Mouse (Mus musculus): Measurements from ENCODE around the gene Evi2. TPM values are rescaled to one million over a fixed set of nuclear protein-coding genes. Genes with fewer than 3 reads are reported as not detected.

Evi2 gene
- polyA plus RNA-seq, 1 experiment from 2014 or later = 0.61 TPM

GRCm38 (mm10) chr11:79566947-79567346, 36.6 kb upstream of the Evi2 start:
- Histone ChIP-seq H3K9me3 (ENCODE audit: low read length) (no peaks in the 10 kb centered on the region), H3K4me2 (replicated peaks; ENCODE audit: low read depth, low read length) (no peak overlapping the region), H3K27ac (ENCODE audit: low read length) (no peak overlapping the region), H3K36me3 (ENCODE audit: insufficient read depth, low read length) (peaks cover 43% of the 10 kb centered on the region), H3K27me3 (replicated peaks; ENCODE audit: insufficient read depth, low read length) (no peaks in the 10 kb centered on the region), H3K9ac (replicated peaks; ENCODE audit: low read depth) (no peak overlapping the region), H3K4me1 (ENCODE audit: insufficient read depth, low read depth, low read length) (no peaks in the 10 kb centered on the region), H3K4me3 (ENCODE audit: low read depth, low read length) (no peak overlapping the region)
- no peak for DNase-seq (ENCODE audit: low spot score)
- WGBS = 48% methylated on average over 1 of the region's 1 CpGs
- no peak for TF ChIP-seq CTCF (IDR thresholded peaks at IDR 0.05)
- no peak for TF ChIP-seq EP300 (IDR thresholded peaks at IDR 0.05)
- ATAC-seq = no peak

GRCm38 (mm10) chr11:79563493-79563892, 33.1 kb upstream of the Evi2 start:
- no peaks in the 10 kb centered on the region for H3K9me3 ChIP-seq (ENCODE audit: low read length)
- TF ChIP-seq EP300 (IDR thresholded peaks at IDR 0.05) (no peak), CTCF (IDR thresholded peaks at IDR 0.05) (no peak)
- 88% methylated on average over 7 of the region's 7 CpGs for WGBS
- H3K9ac ChIP-seq (replicated peaks; ENCODE audit: low read depth) = no peak overlapping the region
- DNase-seq (ENCODE audit: low spot score) (no peak), ATAC-seq (no peak)
- no peak overlapping the region for H3K4me3 ChIP-seq (ENCODE audit: low read depth, low read length)
- no peaks in the 10 kb centered on the region for H3K27me3 ChIP-seq (replicated peaks; ENCODE audit: insufficient read depth, low read length)
- H3K4me2 ChIP-seq (replicated peaks; ENCODE audit: low read depth, low read length) = no peak overlapping the region
- no peaks in the 10 kb centered on the region for H3K4me1 ChIP-seq (ENCODE audit: insufficient read depth, low read depth, low read length)
- H3K36me3 ChIP-seq (ENCODE audit: insufficient read depth, low read length) = peaks cover 43% of the 10 kb centered on the region
- H3K27ac ChIP-seq (ENCODE audit: low read length) = no peak overlapping the region

GRCm38 (mm10) chr11:79560536-79560935, 30.1 kb upstream of the Evi2 start:
- WGBS = 90% methylated on average over 4 of the region's 4 CpGs
- TF ChIP-seq CTCF (IDR thresholded peaks at IDR 0.05) (no peak), EP300 (IDR thresholded peaks at IDR 0.05) (no peak)
- no peaks in the 10 kb centered on the region for H3K4me1 ChIP-seq (ENCODE audit: insufficient read depth, low read depth, low read length)
- H3K4me2 ChIP-seq (replicated peaks; ENCODE audit: low read depth, low read length) = no peak overlapping the region
- peaks cover 28% of the 10 kb centered on the region for H3K36me3 ChIP-seq (ENCODE audit: insufficient read depth, low read length)
- H3K9me3 ChIP-seq (ENCODE audit: low read length) = no peaks in the 10 kb centered on the region
- ATAC-seq (no peak), DNase-seq (ENCODE audit: low spot score) (no peak)
- H3K4me3 ChIP-seq (ENCODE audit: low read depth, low read length) = no peak overlapping the region
- H3K9ac ChIP-seq (replicated peaks; ENCODE audit: low read depth) = no peak overlapping the region
- no peak overlapping the region for H3K27ac ChIP-seq (ENCODE audit: low read length)
- no peaks in the 10 kb centered on the region for H3K27me3 ChIP-seq (replicated peaks; ENCODE audit: insufficient read depth, low read length)

- Histone ChIP-seq H3K4me2 (replicated peaks; ENCODE audit: low read depth, low read length) (no peak overlapping the region), H3K9ac (replicated peaks; ENCODE audit: low read depth) (no peak overlapping the region), H3K4me3 (ENCODE audit: low read depth, low read length) (no peak overlapping the region), H3K27me3 (replicated peaks; ENCODE audit: insufficient read depth, low read length) (no peaks in the 10 kb centered on the region), H3K4me1 (ENCODE audit: insufficient read depth, low read depth, low read length) (no peaks in the 10 kb centered on the region), H3K27ac (ENCODE audit: low read length) (no peak overlapping the region), H3K36me3 (ENCODE audit: insufficient read depth, low read length) (peaks cover 33% of the 10 kb centered on the region), H3K9me3 (ENCODE audit: low read length) (no peaks in the 10 kb centered on the region)
- 57% methylated on average over 1 of the region's 1 CpGs for WGBS
- ATAC-seq = no peak
- TF ChIP-seq EP300 (IDR thresholded peaks at IDR 0.05) (no peak), CTCF (IDR thresholded peaks at IDR 0.05) (no peak)
- DNase-seq (ENCODE audit: low spot score) = no peak
Observed at GRCm38 (mm10) chr11:79552622-79553021, 22.2 kb upstream of the Evi2 start.

- Histone ChIP-seq H3K9me3 (ENCODE audit: low read length) (no peaks in the 10 kb centered on the region), H3K27me3 (replicated peaks; ENCODE audit: insufficient read depth, low read length) (no peaks in the 10 kb centered on the region), H3K27ac (ENCODE audit: low read length) (no peak overlapping the region), H3K4me1 (ENCODE audit: insufficient read depth, low read depth, low read length) (no peaks in the 10 kb centered on the region), H3K4me2 (replicated peaks; ENCODE audit: low read depth, low read length) (no peak overlapping the region), H3K36me3 (ENCODE audit: insufficient read depth, low read length) (peaks cover 10% of the 10 kb centered on the region; the same call in 1 of the 2 replicates), H3K9ac (replicated peaks; ENCODE audit: low read depth) (no peak overlapping the region), H3K4me3 (ENCODE audit: low read depth, low read length) (no peak overlapping the region)
- 85% methylated on average over 3 of the region's 3 CpGs for WGBS
- TF ChIP-seq CTCF (IDR thresholded peaks at IDR 0.05) (no peak), EP300 (IDR thresholded peaks at IDR 0.05) (no peak)
- no peak for DNase-seq (ENCODE audit: low spot score)
- ATAC-seq = no peak
Observed at GRCm38 (mm10) chr11:79536293-79536692, 5.9 kb upstream of the Evi2 start.

- Histone ChIP-seq H3K27ac (ENCODE audit: low read length) (no peak overlapping the region), H3K9ac (replicated peaks; ENCODE audit: low read depth) (no peak overlapping the region), H3K36me3 (ENCODE audit: insufficient read depth, low read length) (peaks cover 10% of the 10 kb centered on the region; the same call in 1 of the 2 replicates), H3K4me3 (ENCODE audit: low read depth, low read length) (no peak overlapping the region), H3K9me3 (ENCODE audit: low read length) (no peaks in the 10 kb centered on the region), H3K4me1 (ENCODE audit: insufficient read depth, low read depth, low read length) (no peaks in the 10 kb centered on the region), H3K4me2 (replicated peaks; ENCODE audit: low read depth, low read length) (no peak overlapping the region), H3K27me3 (replicated peaks; ENCODE audit: insufficient read depth, low read length) (no peaks in the 10 kb centered on the region)
- WGBS = 82% methylated on average over 4 of the region's 4 CpGs
- no peak for ATAC-seq
- no peak for TF ChIP-seq EP300 (IDR thresholded peaks at IDR 0.05)
- TF ChIP-seq CTCF (IDR thresholded peaks at IDR 0.05) = no peak
- DNase-seq (ENCODE audit: low spot score) = no peak
Observed at GRCm38 (mm10) chr11:79535554-79535953, 5.2 kb upstream of the Evi2 start.

All from lung, postnatal 0 days (tissue).